In the genomic region with DNA sequence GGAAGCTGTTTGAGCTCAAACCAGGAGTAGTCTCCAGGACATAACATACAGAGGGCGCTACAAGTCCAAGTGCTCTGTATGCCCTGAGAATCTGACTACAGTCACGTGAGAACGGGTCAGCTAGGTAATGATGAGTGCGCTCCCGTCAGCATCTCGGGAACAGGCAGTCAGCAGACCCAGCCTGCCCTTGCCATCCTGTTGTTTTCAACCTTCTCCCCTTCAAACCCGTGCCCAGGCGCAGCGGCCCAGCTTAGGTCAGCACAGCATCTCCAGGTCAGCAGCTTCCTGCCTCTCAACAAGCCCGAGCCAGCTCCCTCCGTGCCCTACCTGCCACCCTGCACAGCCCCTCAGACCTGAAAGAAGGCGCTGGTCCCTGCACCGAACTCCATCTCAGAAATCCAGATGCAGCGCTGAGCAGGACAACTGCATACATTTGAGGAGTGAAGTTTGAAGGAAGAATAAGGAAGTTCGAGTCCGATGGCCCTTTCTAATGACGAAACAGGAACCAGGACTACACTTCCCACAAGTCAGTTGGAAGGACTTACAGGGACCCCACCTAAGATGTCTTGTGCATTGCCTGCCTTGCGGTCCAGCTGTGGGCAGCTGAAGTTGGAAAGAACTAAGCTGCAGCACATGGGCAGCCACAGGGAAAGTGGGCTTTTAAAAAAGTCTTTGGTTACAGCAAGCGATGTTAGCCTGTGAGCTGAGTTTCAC, we compare ENCODE assay signal across 8 mouse cellular contexts. TPM values are rescaled to one million over a fixed set of nuclear protein-coding genes. Genes with fewer than 3 reads are reported as not detected.
DNase-seq lines count a peak whose midpoint lies in the region; ATAC-seq lines count a peak whose summit lies in the region.

A gene (minus strand): TSS at position 476 of the 714 bp plus-strand sequence.
A gene (minus strand): TSS at position 498 of the 714 bp plus-strand sequence.

- WGBS in heart, embryonic 14.5 days: under 1% methylated on average over 19 of the region's 19 CpGs
- under 1% methylated on average over 19 of the region's 19 CpGs for WGBS in liver, embryonic 13.5 days (ENCODE audit: insufficient replicate concordance)
- WGBS in stomach, embryonic 16.5 days: 0% methylated on average over 19 of the region's 19 CpGs

- H3K27ac ChIP-seq in heart, embryonic 14.5 days (replicated peaks in 1 of 2; ENCODE audit: control insufficient read depth in 1 of 2, insufficient read depth in 1 of 2, low read depth in 2 of 2, low read length in 2 of 2): peak within 1 kb of the TSS; percentile 60 to 63; a peak in 3 of 4 replicates
- peak within 1 kb of the TSS; percentile 63 for H3K27ac ChIP-seq in liver, embryonic 13.5 days
- H3K27ac ChIP-seq in stomach, embryonic 16.5 days (ENCODE audit: low read length): peak within 1 kb of the TSS; percentile 66

- peak within 1 kb of the TSS; percentile 67 for H3K4me2 ChIP-seq in heart, embryonic 14.5 days (ENCODE audit: low read length)
- peak within 1 kb of the TSS; percentile 63 for H3K4me2 ChIP-seq in liver, embryonic 13.5 days
- H3K4me2 ChIP-seq in stomach, embryonic 16.5 days (ENCODE audit: low read depth, low read length): peak within 1 kb of the TSS; percentile 51

- ATAC-seq in CD4-positive, CD25-positive, alpha-beta regulatory T cell, adult 4 months: peak; percentile 99
- ATAC-seq in heart, embryonic 14.5 days (ENCODE audit: insufficient number of reproducible peaks, insufficient read depth, low FRiP score, low read depth): peak; percentile 94
- peak; percentile 97 for ATAC-seq in liver, embryonic 13.5 days (ENCODE audit: low read depth)
- peak; percentile 98 for ATAC-seq in stomach, embryonic 16.5 days (ENCODE audit: insufficient read depth, low FRiP score)

- no peaks in the 10 kb centered on the region for H3K4me1 ChIP-seq in heart, embryonic 14.5 days (ENCODE audit: control insufficient read depth in 2 of 2, insufficient read depth in 2 of 2, low read length in 2 of 2)
- H3K4me1 ChIP-seq in liver, embryonic 13.5 days (replicated peaks): peaks cover 5% of the 10 kb centered on the region
- H3K4me1 ChIP-seq in stomach, embryonic 16.5 days (ENCODE audit: control insufficient read depth, insufficient read depth, low read length): no peaks in the 10 kb centered on the region

- peak within 1 kb of the TSS; percentile 79 for H3K9ac ChIP-seq in heart, embryonic 14.5 days (ENCODE audit: low read length)
- peak within 1 kb of the TSS; percentile 79 for H3K9ac ChIP-seq in liver, embryonic 13.5 days
- peak within 1 kb of the TSS; percentile 89 for H3K9ac ChIP-seq in stomach, embryonic 16.5 days (ENCODE audit: low read length)

- H3K9me3 ChIP-seq in heart, embryonic 14.5 days (ENCODE audit: control insufficient read depth, low read length): no peaks in the 10 kb centered on the region
- H3K9me3 ChIP-seq in liver, embryonic 13.5 days (replicated peaks): no peaks in the 10 kb centered on the region
- H3K9me3 ChIP-seq in stomach, embryonic 16.5 days (replicated peaks; ENCODE audit: control insufficient read depth, low read length): no peaks in the 10 kb centered on the region

- DNase-seq in c-Kit-negative CD71-positive TER-119-positive erythroid progenitor cells, embryonic 14.5 days (ENCODE audit: low read depth, low spot score): peak; percentile 60
- DNase-seq in fibroblast of lung, adult 2 months (ENCODE audit: low read depth): peak; percentile 87
- DNase-seq in kidney, postnatal 14 days: peak; percentile 91
- DNase-seq in liver, embryonic 13.5 days: peak; percentile 63
- peak; percentile 84 for DNase-seq in neural tube, embryonic 10.5 days (ENCODE audit: extremely low spot score, low spot score)

- H3K27me3 ChIP-seq in heart, embryonic 14.5 days (ENCODE audit: control insufficient read depth, insufficient read depth, low read length): no peaks in the 10 kb centered on the region
- H3K27me3 ChIP-seq in liver, embryonic 13.5 days: no peaks in the 10 kb centered on the region
- H3K27me3 ChIP-seq in stomach, embryonic 16.5 days (ENCODE audit: control insufficient read depth, insufficient read depth, low read length): no peaks in the 10 kb centered on the region

- peak within 1 kb of the TSS; percentile 74 to 79 for H3K4me3 ChIP-seq in heart, embryonic 14.5 days (ENCODE audit: control insufficient read depth in 1 of 2, insufficient read depth in 1 of 2, low read depth in 1 of 2, low read length in 2 of 2)
- H3K4me3 ChIP-seq in liver, embryonic 13.5 days (replicated peaks): peak within 1 kb of the TSS; percentile 85
- peak within 1 kb of the TSS; percentile 89 for H3K4me3 ChIP-seq in stomach, embryonic 16.5 days (replicated peaks; ENCODE audit: low read length)

- no peaks in the 10 kb centered on the region for H3K36me3 ChIP-seq in heart, embryonic 14.5 days (ENCODE audit: control insufficient read depth, insufficient read depth, low read length)
- H3K36me3 ChIP-seq in liver, embryonic 13.5 days: no peaks in the 10 kb centered on the region
- no peaks in the 10 kb centered on the region for H3K36me3 ChIP-seq in stomach, embryonic 16.5 days (ENCODE audit: control insufficient read depth, insufficient read depth, low read length)

RNA-seq across cellular contexts. Expression of the first gene that starts in this region (rescaled TPM):
- polyA plus RNA-seq in CD4-positive, CD25-positive, alpha-beta regulatory T cell, adult 4 months (2017; shearing (Covaris generic)): 1 to 10 TPM; 5.1 to 5.4 TPM
- polyA plus RNA-seq in heart, embryonic 14.5 days (2014; fragmentation: Nextera tagmentation; extraction: Ambion mirVana): 0.20 TPM in 1 of 2 replicates, not detected in the other
- 0.13 TPM in 1 of 2 replicates, not detected in the other for polyA plus RNA-seq in liver, embryonic 13.5 days (2015; fragmentation: Nextera tagmentation; extraction: Ambion mirVana)
- polyA plus RNA-seq in stomach, embryonic 16.5 days (2015; fragmentation: Nextera tagmentation; extraction: Ambion mirVana): not detected in 2 replicates

RNA-seq across cellular contexts. Expression of the second gene that starts in this region (rescaled TPM):
- 10 to 100 TPM in 1 of 2 experiments, 1 to 10 TPM in 1; 8.0 to 13.1 TPM for polyA plus RNA-seq in CD4-positive, CD25-positive, alpha-beta regulatory T cell, adult 4 months (2017; shearing (Covaris generic))
- polyA plus RNA-seq in heart, embryonic 14.5 days (2014; fragmentation: Nextera tagmentation; extraction: Ambion mirVana): 1.8 and 1.9 TPM in 2 replicates
- polyA plus RNA-seq in liver, embryonic 13.5 days (2015; fragmentation: Nextera tagmentation; extraction: Ambion mirVana): 0.71 and 1.2 TPM in 2 replicates
- polyA plus RNA-seq in stomach, embryonic 16.5 days (2015; fragmentation: Nextera tagmentation; extraction: Ambion mirVana): 2.4 and 2.5 TPM in 2 replicates

Comparison
In these comparisons a context has a peak if more than half of its experiments do, and no peak if none do; other contexts are left out.
1. Peak in every context shown above with its lines: DNase-seq, ATAC-seq, H3K4me3 ChIP-seq and H3K27ac ChIP-seq.